Mouse (Mus musculus) lung, postnatal 10 days (tissue): ENCODE data around the gene Foxn3.
"Not testable (repeated sequence)": the region's sequence is repeated elsewhere in the genome, so short reads cannot be mapped to it uniquely, and the experiment has no call there.

Experiments used
- DNase-seq: peaks from one replicate; pipeline ENCODE4 v3.0.0; 2021

The Foxn3 gene

DNA sequence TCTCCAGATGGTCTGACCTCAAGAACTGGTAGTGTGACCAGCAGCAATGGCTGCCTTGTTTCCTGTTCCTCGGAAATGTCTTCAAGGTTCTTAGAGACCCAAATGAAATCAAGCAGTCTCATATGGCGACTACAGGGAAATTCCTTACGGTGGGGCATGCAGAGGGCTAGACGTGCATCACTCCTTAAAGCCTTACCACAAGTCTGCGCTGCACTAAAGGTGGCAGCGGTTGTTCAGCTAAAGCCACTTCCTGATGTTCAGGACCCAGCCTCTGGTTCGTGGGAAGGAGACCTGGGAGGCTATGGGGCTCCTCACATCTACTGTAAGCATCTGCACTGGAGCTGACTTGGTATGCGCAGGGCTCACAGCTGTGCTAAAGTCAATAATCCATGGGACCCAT, 357.6 kb downstream of the Foxn3 start:
- DNase-seq: no peak

DNA sequence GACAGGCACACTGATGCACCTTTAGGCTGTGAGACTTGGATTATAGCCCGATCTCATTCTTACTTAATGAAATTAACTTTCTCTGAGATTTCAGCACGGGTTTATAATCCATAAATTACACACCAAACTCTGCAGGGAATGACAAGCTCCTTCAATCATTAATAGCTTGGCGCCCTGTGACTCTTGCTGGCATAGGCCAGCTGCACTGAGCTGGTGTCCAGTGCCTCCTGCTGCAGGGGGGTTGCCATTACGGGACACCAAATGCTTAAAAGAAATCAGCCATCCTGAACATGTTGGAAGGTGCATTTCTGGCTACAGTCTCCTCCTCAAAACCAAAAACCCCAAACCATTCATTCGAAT, 364.3 kb downstream of the Foxn3 start:
- DNase-seq: no peak

DNA sequence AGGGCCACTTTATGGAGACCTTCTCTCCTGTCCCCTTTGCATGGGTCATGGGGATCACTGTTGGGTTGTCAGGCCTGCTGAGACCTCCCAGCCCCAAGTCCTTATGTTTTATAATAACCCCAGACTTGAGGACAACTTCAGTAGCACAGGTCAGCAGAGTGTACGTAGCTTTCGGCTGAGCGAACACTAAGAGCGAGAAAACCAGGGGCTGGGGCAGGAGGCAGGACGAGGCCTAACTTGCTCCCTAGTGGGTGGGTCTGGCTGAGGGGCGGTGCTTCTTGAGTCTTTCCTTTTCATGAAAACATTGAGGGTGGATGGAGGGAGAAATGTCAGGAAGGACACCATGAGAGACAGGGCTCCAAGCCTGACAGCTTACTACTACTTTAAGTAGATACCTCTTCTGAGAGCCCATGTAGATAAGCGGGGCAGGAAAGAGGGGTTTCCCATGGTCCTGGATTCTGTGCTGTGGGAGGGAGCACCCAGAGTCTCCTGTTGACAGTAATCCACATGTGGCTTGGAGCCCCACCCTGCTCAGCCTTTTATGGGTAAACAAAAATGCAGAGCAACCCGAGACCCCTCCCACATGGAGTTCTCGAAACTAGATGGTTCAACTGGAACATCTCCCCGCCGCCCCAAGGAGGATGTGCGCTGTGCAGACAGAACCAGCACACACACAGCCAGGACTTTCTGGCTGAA, 364.8 kb downstream of the Foxn3 start:
- no peak for DNase-seq

DNA sequence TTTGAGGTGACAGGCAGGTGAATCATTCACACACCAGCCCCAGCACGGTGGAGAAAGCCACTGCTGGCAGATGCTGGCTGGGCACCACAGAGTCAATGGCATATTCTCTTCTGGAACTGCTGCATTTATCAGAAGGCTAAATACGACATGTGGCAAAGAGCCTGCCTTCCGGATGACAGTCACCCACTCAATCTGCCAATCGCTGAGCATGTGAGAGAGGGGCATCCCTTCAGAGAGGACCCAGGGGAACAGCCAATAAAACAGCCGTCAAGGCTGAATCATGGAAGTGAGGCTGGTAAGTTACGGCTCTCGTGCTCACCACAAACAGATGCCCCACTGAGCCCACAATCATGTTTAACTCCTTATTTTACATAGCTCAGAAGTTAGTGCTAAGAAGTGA, 366.4 kb downstream of the Foxn3 start:
- DNase-seq: no peak

DNA sequence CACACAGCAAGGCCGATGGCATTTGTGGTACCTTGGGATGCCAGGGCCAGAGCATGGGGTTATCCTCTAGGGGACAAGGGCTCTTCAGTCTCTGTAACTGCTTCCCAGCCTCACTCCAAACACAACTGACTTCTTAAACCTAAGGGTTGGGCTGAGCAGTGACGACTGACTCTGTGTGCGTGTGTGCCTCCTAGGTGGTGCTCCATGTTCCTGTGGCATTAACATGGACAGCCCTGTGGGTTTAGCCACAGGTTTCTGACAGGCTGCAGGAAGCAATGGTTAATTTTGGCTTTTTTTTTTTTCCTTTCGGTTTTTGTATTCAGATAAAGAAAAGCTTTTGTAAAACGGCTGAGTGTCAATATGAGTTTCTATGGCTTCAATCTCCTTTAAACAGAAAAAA, 367.7 kb downstream of the Foxn3 start:
- DNase-seq: no peak

DNA sequence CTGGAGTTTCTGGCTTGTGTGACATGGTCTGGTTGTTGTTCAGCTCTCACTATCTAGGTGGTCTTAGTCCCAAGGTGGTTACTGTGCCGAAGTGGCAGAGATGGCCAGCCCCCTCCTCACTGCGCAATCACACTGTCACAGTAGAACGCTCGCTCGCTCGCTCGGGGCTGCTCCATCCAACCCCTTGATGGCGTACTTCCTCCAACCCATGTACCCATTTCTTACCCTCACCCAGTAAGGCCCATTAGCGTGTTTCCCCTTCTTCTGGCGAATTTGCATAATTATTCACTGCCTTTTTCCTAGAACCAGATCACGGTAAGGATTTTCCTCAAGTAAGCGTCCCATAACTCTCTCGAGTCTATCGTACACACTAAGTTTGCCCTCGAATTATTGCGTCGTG, 369.3 kb downstream of the Foxn3 start:
- not testable (repeated sequence) for DNase-seq

DNA sequence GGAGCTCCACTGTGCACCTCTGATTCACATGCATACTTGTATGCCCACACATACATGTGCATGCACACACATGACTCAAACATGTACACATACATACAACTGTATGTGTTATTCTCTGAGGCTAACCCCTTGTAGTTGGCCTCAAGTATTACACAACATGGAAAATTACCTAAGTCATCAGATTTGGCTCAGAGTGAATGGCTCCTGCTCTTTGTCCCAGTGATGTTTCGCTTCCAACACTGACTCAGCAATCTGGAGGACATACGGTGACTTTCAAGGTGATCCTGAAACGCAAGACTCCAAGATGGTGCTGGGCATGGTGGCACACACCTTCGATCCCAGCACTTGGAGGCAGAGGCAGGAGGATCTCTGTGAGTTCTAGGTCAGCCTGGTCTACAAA, 375.7 kb downstream of the Foxn3 start:
- no peak for DNase-seq

DNA sequence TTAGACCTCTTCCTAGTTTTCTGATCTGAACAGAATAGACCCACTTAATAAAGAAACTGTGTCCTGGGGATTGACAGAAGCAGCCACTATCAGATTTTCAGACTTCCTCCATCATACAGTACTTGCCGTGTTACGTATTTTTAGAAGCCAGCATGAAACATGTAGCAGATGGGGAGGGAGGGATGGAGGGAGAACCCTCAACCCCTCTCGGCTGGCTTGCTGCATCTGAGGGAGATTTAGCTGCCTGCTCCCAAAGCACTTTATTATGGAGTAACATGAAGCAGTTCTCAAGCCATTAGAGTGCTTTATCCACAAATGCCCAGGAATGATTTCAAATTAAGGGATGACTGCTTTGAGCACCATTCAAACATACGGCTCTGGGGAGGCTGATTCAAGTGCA, 377.1 kb downstream of the Foxn3 start:
- no peak for DNase-seq

DNA sequence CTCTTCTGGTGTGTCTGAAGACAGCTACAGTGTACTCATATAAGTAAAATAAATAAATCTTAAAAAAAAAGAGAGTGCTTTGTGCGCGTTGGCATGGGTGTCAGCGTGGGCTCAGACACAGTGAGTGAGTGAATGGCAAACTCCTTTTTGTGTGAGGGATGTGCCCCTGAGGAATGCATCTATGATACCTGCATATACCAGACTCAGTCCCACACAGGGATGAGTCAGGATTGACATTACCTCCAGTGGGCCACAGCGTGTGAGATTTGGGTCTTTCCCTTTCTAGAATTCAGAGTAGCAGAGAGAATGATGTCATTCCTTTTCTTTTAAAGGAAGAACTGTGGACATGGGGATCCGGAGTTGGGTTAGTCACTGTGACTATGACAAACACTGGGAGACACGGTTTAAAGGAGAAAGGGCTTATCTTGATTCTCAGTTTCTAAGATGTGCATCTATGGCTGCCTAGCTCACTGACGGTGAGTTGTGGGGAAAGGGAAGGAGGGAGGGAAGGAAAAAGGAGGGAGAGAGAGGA, 380.1 kb downstream of the Foxn3 start:
- no peak for DNase-seq

DNA sequence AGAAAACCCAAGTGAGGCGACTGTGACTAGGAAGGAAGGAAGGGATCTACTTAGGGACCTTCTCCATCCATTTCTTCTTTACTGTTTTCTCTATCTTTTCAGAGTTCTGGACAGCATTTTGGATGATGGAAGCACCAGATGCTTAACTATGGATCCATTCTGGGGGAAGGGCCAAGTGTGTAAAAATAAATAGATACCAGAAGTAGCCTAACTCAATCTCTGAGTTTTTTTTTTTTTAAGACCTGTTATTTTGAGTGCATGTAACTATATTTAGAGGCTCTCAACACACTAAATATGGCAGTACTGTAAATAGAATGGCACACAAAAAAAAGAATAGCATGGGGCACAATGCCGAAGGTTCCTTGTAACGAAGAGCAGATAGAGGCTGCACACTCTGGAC, 381.0 kb downstream of the Foxn3 start:
- no peak for DNase-seq

DNA sequence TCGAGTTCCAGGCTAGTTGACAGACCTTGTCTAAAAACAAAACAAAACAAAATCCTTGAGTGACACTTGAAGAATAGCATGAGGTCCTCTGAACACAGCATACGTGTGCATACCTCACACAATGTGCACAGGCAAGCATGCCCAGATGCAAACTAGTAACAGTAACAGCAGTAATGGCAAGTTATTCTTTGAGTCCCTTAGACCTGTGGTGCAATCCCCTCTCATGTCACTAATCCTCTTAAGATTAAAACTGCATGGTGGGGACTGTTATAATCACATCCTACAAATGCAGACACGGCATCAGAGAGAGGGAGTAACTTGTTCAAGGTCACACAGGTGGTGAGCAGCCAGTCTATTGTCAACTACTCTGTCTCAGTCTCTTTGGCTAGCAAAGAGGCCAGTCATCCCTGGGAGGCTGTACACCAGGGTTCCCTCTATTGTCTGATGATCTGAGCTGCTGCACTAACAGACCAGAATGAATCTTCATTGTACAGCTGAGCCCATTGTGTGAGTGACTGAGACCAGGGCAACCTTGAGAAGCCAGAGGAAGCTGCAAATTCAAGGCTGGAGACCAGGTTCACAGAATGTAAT, 383.1 kb downstream of the Foxn3 start:
- no peak for DNase-seq

DNA sequence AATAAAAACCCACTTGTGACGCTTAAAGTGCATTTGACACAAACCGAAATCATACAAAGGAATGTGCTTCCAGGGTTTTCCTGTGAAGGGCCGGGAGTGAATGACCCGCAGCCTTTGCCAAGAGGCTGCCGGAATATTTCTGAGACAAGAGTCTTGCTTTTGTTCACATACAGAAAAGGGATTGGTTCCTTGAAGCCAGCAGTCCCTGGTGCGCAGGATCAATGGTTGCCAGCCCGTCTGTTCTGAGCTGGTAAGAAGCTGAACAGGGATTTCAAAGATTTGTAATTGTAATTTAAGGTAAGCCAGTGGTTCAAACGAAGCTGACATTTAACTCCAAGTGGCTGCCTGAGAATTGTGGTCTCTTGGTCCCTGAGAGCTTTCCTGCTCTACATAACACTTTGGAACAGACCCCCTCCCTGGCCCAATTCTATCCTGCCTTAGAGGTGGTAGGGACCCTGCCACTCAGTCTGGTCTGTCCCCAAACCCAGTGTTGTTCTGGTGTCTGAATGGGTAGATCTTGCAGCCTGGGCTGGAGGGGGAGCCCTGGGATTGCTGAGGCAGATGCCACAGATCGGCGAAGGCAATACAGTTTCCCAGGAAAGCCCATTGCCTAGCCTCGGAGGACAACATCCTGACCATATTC, 388.3 kb downstream of the Foxn3 start:
- DNase-seq: peak; percentile 8

DNA sequence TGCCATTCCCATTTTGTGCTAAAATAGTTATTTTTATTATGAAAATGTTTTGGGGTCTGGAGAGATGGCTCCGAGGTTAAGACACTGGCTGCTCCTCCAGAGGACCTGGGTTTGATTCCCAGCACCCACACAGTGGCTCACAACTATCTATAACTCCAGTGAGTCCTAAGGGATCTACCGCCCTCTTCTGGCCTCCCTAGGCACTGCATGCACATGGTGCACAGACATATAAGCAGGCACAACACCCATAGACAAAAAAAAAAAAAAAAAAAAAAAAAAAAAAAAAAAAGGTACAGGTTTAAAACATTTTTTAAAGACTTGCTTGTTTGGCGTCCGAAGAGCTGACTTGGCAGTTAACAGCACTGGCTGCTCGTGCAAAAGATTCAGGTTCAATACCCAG, 391.2 kb downstream of the Foxn3 start:
- no peak for DNase-seq

DNA sequence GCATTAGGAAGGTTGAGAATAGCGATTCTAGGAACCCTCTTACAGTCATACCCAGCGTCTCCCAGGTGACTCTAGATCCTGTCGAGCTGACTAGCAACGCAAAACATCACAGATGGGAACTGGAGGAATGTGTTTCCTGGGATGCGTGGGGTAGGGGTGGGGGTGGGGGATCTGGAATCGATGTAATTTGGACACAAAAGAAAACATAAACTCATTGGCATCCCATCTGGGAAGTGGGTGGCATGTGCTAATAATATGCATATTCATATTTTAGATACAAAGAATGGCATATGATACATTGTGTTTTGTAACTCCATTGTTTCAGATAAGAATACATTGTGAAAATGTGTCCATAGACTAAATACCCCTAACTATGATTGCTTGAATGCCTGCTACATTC, 393.5 kb downstream of the Foxn3 start:
- no peak for DNase-seq

DNA sequence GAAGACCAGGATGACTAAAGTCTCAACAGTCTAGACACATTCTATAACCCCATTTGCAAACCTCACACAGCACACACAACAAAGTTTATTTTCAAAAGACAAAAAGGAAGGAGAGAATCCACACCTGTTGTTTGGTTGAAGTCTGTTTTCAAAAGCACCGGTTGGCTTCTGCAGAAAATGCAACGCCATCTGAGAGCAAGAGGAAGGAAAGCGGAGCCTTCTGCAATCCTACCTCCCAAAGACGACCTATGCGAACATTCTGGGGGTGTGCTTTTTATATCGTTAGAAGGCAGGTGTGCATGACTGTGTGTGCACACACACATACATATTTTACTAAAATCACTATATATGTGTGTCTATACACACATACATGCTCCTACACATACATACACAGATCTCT, 397.3 kb downstream of the Foxn3 start:
- DNase-seq: no peak

DNA sequence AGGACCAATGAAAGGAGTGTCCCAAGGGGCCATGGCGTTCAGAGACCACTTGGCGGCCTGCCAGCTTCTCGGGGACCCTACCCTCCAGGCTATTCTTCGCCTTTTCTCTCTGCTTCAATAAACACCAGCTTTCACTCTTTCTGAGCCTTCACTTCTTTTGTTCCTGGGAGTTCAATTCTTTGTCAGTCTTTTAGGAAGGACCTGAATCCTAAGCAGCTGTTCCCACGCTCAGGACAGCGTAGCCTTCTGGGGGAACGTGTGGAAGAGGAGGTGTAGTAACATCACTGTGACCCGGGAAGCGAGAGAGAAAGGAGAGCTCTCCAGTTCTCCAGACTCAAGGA, 400.1 kb downstream of the Foxn3 start:
- DNase-seq: no peak

DNA sequence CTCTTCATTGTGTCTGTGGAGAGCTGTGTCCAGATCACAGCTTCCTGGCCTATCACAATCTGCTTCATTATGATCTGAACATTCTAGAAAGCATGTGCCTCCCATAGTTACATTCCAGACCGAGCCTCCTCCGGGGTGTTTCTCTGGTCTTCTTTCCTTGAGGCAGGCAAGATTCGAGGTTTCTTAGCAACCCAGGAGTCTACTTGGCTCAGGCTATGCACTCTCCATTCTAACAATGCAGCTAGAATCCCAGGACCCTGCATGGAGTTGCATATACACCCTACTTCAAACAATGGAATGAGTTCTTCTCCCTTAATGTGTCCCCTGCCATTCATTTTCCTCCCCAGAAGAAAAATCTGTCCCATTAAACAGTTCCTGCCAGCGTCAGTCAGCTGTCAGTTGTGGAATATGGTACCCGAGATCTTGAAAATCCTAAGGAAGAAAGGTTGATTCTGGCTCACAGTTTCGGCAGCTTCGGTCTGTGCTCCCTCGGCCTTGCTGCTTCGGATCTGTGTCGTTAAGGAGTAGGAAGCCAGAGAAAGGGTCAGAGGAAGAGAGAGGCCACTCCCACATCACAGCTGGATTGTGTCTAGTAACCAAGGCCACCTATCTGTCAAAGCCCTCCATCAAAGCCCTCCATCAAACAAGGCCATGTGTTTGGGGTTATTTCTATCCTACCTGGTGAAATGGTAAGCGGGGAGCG, 400.6 kb downstream of the Foxn3 start:
- DNase-seq: no peak

DNA sequence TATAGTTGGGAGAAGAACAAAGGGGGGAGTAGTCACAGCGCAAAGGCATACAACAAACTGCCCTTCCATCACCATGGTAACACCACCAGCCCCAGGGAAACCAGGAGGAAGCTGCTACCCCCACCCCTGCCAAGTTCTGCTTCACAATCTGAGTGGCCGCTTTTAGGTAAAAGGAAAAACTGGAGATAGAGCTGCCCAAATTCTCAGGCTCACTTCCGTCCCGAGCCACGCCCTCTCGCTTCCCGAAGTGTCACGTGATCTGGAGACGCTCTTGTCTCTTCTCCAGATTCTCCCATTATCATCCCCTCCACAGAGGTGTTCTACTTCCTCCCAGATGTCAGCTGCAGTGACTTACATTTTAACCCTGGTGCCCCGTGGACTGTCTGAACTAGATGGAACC, 401.2 kb downstream of the Foxn3 start:
- DNase-seq: peak; percentile 21

DNA sequence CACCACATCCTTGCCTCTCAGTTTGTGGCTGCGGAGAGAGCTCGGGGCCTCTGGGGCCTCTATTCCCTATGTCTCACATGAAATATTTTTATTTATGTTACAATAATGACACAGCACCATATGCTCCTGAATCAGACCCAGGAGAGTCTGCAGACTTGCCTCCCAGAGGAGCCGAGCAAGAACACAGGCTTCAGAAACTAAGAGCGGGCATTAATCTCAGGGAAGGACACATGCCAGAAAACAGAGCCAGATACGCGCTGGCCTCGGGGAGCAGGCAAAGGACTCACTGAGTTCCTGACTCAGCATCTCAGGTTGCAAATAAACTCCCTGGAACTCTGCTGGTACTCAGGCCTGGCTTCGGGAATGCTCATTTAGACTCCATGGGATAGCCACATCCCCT, 403.3 kb downstream of the Foxn3 start:
- no peak for DNase-seq

DNA sequence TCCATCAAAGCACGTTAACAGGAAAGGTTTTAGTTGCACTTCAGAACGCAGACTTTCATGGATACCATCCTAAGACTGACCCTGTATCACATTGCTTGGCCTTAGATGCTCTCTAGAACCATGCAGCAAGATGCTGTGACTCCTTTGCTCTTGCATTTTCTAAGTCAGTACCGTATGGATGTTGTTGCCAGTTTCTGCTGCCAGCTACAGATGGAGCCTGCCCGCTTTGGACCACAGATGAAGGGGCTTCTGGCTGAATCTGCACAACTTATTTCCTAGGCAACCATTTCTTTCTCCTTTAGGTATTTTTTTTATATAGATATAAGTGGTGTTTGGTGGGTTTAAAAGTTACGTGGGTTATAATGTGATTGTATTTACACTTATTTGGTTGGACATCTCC, 407.5 kb downstream of the Foxn3 start:
- no peak for DNase-seq

DNA sequence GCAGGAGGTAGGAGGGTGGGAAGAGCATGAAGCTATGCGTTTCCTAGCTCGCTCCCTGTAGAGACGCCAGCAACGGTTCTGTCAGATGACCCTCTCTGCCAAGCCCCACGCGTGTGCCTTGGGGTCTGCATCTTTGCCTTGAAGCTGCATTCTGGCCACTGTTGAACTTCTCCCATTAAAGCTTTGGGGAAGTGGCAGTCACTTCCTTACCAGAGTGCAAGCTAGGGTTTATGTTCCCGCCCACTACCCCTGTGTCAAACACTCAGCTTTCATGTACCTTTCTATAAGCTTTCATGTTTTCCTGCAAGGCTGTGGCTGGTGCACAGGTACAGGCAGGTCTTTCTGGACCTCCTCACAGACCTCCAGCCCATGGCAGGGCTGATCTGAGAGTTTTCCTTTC, 409.2 kb downstream of the Foxn3 start:
- DNase-seq: no peak

DNA sequence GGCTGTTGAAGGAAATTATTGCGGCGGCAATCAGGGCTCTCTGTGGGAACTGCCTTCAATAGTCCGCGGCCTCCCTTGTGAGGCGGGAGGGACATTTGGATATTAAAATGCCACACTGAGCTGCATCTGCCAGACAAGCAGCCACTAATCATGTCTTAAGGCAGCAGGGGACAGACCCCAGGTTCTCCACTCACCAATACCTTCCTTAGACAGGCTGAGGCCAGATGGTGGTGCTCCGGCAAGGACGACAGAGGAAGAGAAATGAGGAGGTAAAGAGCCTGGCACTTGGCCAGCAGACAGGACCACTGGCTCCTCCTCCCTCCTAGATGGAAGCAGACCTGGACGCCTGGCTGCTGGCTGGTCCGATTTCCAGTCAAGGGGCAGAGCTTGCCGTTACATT, 409.7 kb downstream of the Foxn3 start:
- peak; percentile 2 for DNase-seq

DNA sequence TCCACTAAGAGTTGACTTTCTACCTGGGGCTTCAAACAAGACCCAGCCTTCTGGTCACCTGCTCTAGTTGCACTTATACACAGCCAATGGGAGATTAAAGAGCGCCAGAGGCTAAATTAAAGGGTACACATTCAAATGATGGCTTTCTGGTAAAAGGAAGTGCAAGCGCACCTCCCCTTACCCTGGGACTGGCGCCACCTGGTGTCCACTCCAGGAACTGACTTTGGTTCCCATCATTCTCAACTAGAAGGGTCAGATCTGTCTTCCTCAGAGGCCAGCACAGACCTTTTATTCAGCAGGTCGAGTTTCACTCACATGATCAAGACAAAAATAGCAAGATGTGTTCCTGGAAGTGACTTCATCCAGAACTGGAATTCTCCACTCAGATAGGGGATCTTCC, 413.3 kb downstream of the Foxn3 start:
- DNase-seq: peak; percentile 63

DNA sequence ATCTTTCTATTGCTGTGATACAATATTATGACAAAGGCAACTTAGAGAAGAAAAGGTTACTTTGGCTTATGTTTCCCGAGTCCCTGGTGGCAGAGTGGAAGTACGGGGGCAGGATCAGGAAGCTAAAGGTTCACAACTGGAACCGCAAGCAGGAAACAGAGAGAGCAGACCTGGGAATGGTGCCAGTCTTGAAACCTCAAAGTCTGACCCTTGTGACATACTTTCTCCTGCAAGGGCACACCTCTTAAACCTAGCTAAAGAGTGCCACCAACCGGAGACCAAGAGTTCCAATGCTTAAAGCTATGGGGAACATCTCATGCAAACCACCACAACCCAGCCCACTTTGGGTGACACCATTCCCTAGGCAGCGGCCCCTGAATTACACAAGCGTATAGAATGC, 414.2 kb downstream of the Foxn3 start:
- no peak for DNase-seq
